Mouse (Mus musculus): ENCODE measurements around the gene Mroh9.

Mroh9 gene

GRCm38 (mm10) chr1:163085570-163085969, at the start of gene Mroh9:
Gene Mroh9, minus strand, starts transcription at chr1:163085670.
- no peak for DNase-seq (ENCODE audit: low read depth in 1 of 2, low spot score in 2 of 2)

GRCm38 (mm10) chr1:163129976-163130375, 44.5 kb upstream of the Mroh9 start:
- no peak for DNase-seq (ENCODE audit: low read depth in 1 of 2, low spot score in 2 of 2)

GRCm38 (mm10) chr1:163129129-163129900, 43.8 kb upstream of the Mroh9 start:
- no peak for DNase-seq (ENCODE audit: low read depth in 1 of 2, low spot score in 2 of 2)

- no peak for DNase-seq (ENCODE audit: low read depth in 1 of 2, low spot score in 2 of 2)
Measured at GRCm38 (mm10) chr1:163126175-163126881, 40.9 kb upstream of the Mroh9 start.

GRCm38 (mm10) chr1:163122414-163122813, 36.9 kb upstream of the Mroh9 start:
- DNase-seq (ENCODE audit: low read depth in 1 of 2, low spot score in 2 of 2), result no peak

- DNase-seq (ENCODE audit: low read depth in 1 of 2, low spot score in 2 of 2), result no peak
Measured at GRCm38 (mm10) chr1:163113461-163114174, 28.1 kb upstream of the Mroh9 start.

GRCm38 (mm10) chr1:163112482-163113164, 27.2 kb upstream of the Mroh9 start:
- no peak for DNase-seq (ENCODE audit: low read depth in 1 of 2, low spot score in 2 of 2)

- DNase-seq (ENCODE audit: low read depth in 1 of 2, low spot score in 2 of 2), result no peak
Measured at GRCm38 (mm10) chr1:163104960-163105359, 19.5 kb upstream of the Mroh9 start.

GRCm38 (mm10) chr1:163091438-163092155, 6.1 kb upstream of the Mroh9 start:
- no peak for DNase-seq (ENCODE audit: low read depth in 1 of 2, low spot score in 2 of 2)

GRCm38 (mm10) chr1:163070502-163070901, 15.0 kb downstream of the Mroh9 start:
- DNase-seq (ENCODE audit: low read depth in 1 of 2, low spot score in 2 of 2), result no peak

- DNase-seq (ENCODE audit: low read depth in 1 of 2, low spot score in 2 of 2), result no peak
Measured at GRCm38 (mm10) chr1:163060381-163060780, 25.1 kb downstream of the Mroh9 start.

GRCm38 (mm10) chr1:163057363-163057762, 28.1 kb downstream of the Mroh9 start:
- DNase-seq (ENCODE audit: low read depth in 1 of 2, low spot score in 2 of 2), result no peak

GRCm38 (mm10) chr1:163055629-163056028, 29.8 kb downstream of the Mroh9 start:
- DNase-seq (ENCODE audit: low read depth in 1 of 2, low spot score in 2 of 2), result no peak

GRCm38 (mm10) chr1:163023075-163023474, 62.4 kb downstream of the Mroh9 start:
- no peak for DNase-seq (ENCODE audit: low read depth in 1 of 2, low spot score in 2 of 2)

- DNase-seq (ENCODE audit: low read depth in 1 of 2, low spot score in 2 of 2), result no peak
Measured at GRCm38 (mm10) chr1:163009220-163009619, 76.2 kb downstream of the Mroh9 start.

GRCm38 (mm10) chr1:163003496-163003895, 82.0 kb downstream of the Mroh9 start:
- DNase-seq (ENCODE audit: low read depth in 1 of 2, low spot score in 2 of 2), result no peak

- no peak for DNase-seq (ENCODE audit: low read depth in 1 of 2, low spot score in 2 of 2)
Measured at GRCm38 (mm10) chr1:163001271-163001829, 84.1 kb downstream of the Mroh9 start.

GRCm38 (mm10) chr1:162987546-162987945, 97.9 kb downstream of the Mroh9 start:
- no peak for DNase-seq (ENCODE audit: low read depth in 1 of 2, low spot score in 2 of 2)

GRCm38 (mm10) chr1:162986777-162987176, 98.7 kb downstream of the Mroh9 start:
- no peak for DNase-seq (ENCODE audit: low read depth in 1 of 2, low spot score in 2 of 2)

GRCm38 (mm10) chr1:162986121-162986748, 99.2 kb downstream of the Mroh9 start:
- no peak for DNase-seq (ENCODE audit: low read depth in 1 of 2, low spot score in 2 of 2)
